Mouse (Mus musculus) C2C12 (cell line): ENCODE measurements around the gene 4930503B20Rik.

Experiments
- CEBPB ChIP-seq: IDR thresholded peaks from one replicate; pipeline ENCODE4 v1.6.1; 2011; ENCODE audit warnings: low read depth, mild to moderate bottlenecking, control low read depth, moderate library complexity
- CTCF ChIP-seq: IDR thresholded peaks from one replicate; pipeline ENCODE4 v1.5.1; 2011; ENCODE audit not compliant: control insufficient read depth, insufficient read depth, insufficient read length
- MAX ChIP-seq: IDR thresholded peaks from one replicate; pipeline ENCODE4 v1.6.1; 2011; ENCODE audit warnings: mild to moderate bottlenecking, control low read depth
- MYOD1 ChIP-seq: IDR thresholded peaks from one replicate; pipeline ENCODE4 v1.6.1; 2011; ENCODE audit warnings: low read depth; ENCODE audit not compliant: control insufficient read depth, insufficient read length
- MYOG ChIP-seq: IDR thresholded peaks from one replicate; pipeline ENCODE4 v1.6.1; 2011; ENCODE audit not compliant: control insufficient read depth, insufficient read length; ENCODE audit errors: extremely low read depth
- USF1 ChIP-seq: IDR thresholded peaks from one replicate; pipeline ENCODE4 v1.6.1; 2011; ENCODE audit warnings: low read depth, mild to moderate bottlenecking, control low read depth, moderate library complexity

DNA sequence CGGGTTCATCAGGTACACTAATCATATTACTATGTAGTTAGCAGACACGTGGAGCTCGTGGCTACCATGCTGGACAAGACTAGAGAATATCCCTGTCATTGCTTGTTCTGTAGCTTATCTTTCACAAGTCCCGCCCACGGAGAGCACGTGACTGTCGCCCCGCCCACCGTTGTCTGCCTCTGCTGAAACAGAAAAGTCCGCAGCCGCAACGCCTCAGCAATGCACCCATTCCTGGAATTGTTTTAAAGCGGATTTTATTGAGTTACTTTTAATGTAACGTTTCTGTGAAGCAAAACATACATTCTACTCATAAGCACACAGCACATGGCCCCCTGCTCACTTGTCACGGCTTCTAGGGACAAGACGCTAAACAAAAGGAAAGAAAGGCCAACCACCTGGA, 28.5 kb upstream of the 4930503B20Rik start:
- no peak for TF ChIP-seq CTCF
- TF ChIP-seq USF1, result no peak
- TF ChIP-seq CEBPB, result no peak
- TF ChIP-seq MAX, result no peak
- TF ChIP-seq MYOD1, result no peak
- no peak for TF ChIP-seq MYOG
